In the genomic region with DNA sequence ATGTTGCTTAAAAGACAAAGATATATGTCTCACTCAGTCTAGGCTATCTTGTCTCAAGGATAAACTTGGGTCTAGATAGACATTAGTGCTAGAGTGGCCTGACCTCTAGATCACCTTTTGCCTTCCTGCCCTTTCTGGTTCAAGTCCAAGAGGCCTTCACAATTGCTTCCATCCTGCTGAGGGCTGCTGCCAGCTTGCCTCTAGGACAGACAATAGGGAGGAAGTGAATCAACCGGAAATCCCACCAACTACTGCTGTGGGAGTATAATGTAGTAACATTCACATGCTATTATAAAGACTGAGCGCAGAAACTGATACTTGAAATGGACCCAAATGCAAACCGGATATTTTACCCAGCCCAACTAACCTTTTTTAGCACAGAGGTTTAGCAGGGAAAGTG, we compare ENCODE assay signal across 26 mouse cellular contexts.
A peak's percentile ranks its signal among the peaks of the same experiment; 100 is the strongest.
DNase-seq lines count a peak whose midpoint lies in the region; ATAC-seq and TF ChIP-seq lines count a peak whose summit lies in the region.
"Had no signal": no experiment of that assay in that cellular context is flagged by ENCODE, and none has a peak within 500 bp of the region (broad histone marks: within the 10 kb centered on the region; RNA-seq: fewer than 3 reads in every experiment).

No protein-coding gene starts in this region.

- 53% methylated on average over 3 of the region's 3 CpGs for WGBS in heart, adult 2 months
- WGBS in kidney, embryonic 14.5 days: 83% methylated on average over 3 of the region's 3 CpGs

- TF ChIP-seq EP300 in heart, adult 2 months (IDR thresholded peaks at IDR 0.05; ENCODE audit: insufficient read depth, low read depth, low read length): no peak

- DNase-seq in heart, adult 2 months: peak; percentile 17
- DNase-seq in heart, postnatal 4 days: no peak
- DNase-seq in kidney, postnatal 14 days: peak; percentile 19
- DNase-seq in ZHBTc4 (ENCODE audit: low read depth, low spot score): peak; percentile 9
- peak; percentile 58 for DNase-seq in lung, postnatal 25 days (ENCODE audit: low spot score)
- no peak for DNase-seq in Muller cell, postnatal 12 days (ENCODE audit: inconsistent ontology term)
- DNase-seq in cerebellum, adult 11 months: no peak
- DNase-seq: adrenal gland, postnatal 10 days; cerebellum, adult 9-11 months; gastrocnemius, adult 2 months; layer of hippocampus, postnatal 36 days; thymus, adult 18-20 months; thymus, postnatal 4 days had no signal

- H3K9me3 ChIP-seq in kidney, embryonic 14.5 days (ENCODE audit: control insufficient read depth, low read length): peaks cover 4% of the 10 kb centered on the region; the same call in 1 of the 2 replicates
- H3K9me3 ChIP-seq: embryonic facial prominence, embryonic 15.5 days; hindbrain, embryonic 12.5 days; limb, embryonic 12.5 days; lung, embryonic 15.5 days; midbrain, embryonic 13.5 days had no signal

- no peak overlapping the region for H3K9ac ChIP-seq in heart, adult 2 months (ENCODE audit: low read depth, low read length)
- H3K9ac ChIP-seq in kidney, embryonic 14.5 days (ENCODE audit: low read depth, low read length): no peak overlapping the region
- H3K9ac ChIP-seq: embryonic facial prominence, embryonic 15.5 days; hindbrain, embryonic 12.5 days; limb, embryonic 12.5 days; lung, embryonic 15.5 days; midbrain, embryonic 13.5 days had no signal

- no peaks in the 10 kb centered on the region for H3K27me3 ChIP-seq in heart, adult 2 months (ENCODE audit: control insufficient read depth, insufficient read depth, low read length)
- no peaks in the 10 kb centered on the region for H3K27me3 ChIP-seq in kidney, embryonic 14.5 days (ENCODE audit: control insufficient read depth, insufficient read depth, low read length)
- H3K27me3 ChIP-seq: embryonic facial prominence, embryonic 15.5 days; hindbrain, embryonic 12.5 days; limb, embryonic 12.5 days; lung, embryonic 15.5 days; megakaryocyte, embryonic 14.5 days; midbrain, embryonic 13.5 days; Patski had no signal

- H3K36me3 ChIP-seq in heart, adult 2 months (ENCODE audit: control insufficient read depth, insufficient read depth, low read length): no peaks in the 10 kb centered on the region; the same call in 1 of the 2 replicates
- no peaks in the 10 kb centered on the region for H3K36me3 ChIP-seq in kidney, embryonic 14.5 days (ENCODE audit: control insufficient read depth, insufficient read depth, low read length)
- H3K36me3 ChIP-seq: embryonic facial prominence, embryonic 15.5 days; hindbrain, embryonic 12.5 days; limb, embryonic 12.5 days; lung, embryonic 15.5 days; midbrain, embryonic 13.5 days had no signal

- TF ChIP-seq CTCF in heart, adult 2 months (IDR thresholded peaks at IDR 0.05): no peak

- H3K27ac ChIP-seq in heart, adult 2 months: no peak overlapping the region; the same call in 1 of the 2 replicates
- no peak overlapping the region for H3K27ac ChIP-seq in kidney, embryonic 14.5 days (ENCODE audit: low read depth, low read length)
- H3K27ac ChIP-seq: embryonic facial prominence, embryonic 15.5 days; gastrocnemius, adult 2 months; hindbrain, embryonic 12.5 days; limb, embryonic 12.5 days; lung, embryonic 15.5 days; midbrain, embryonic 13.5 days had no signal

- H3K79me2 ChIP-seq in heart, adult 2 months (replicated peaks; ENCODE audit: control insufficient read depth, insufficient read depth, low read length): no peaks in the 10 kb centered on the region

- TF ChIP-seq POLR2A in heart, adult 2 months (IDR thresholded peaks at IDR 0.05; ENCODE audit: insufficient read depth, low read depth, low read length): no peak

- no peaks in the 10 kb centered on the region for H3K4me1 ChIP-seq in heart, adult 2 months (ENCODE audit: control insufficient read depth, insufficient read depth, low read length)
- no peaks in the 10 kb centered on the region for H3K4me1 ChIP-seq in kidney, embryonic 14.5 days (ENCODE audit: control insufficient read depth, insufficient read depth, low read length)
- H3K4me1 ChIP-seq: embryonic facial prominence, embryonic 15.5 days; hindbrain, embryonic 12.5 days; limb, embryonic 12.5 days; lung, embryonic 15.5 days; megakaryocyte, embryonic 14.5 days; midbrain, embryonic 13.5 days had no signal

- H3K4me2 ChIP-seq in kidney, embryonic 14.5 days (replicated peaks; ENCODE audit: low read depth, low read length): no peak overlapping the region
- H3K4me2 ChIP-seq: embryonic facial prominence, embryonic 15.5 days; hindbrain, embryonic 12.5 days; limb, embryonic 12.5 days; liver, embryonic 11.5 days; lung, embryonic 15.5 days; midbrain, embryonic 13.5 days had no signal

- intact Hi-C loops in heart, adult 2 months (cut with DNase I): no loop called here

- H3K4me3 ChIP-seq in heart, adult 2 months: no peak overlapping the region
- H3K4me3 ChIP-seq in kidney, embryonic 14.5 days (ENCODE audit: low read length): no peak overlapping the region
- H3K4me3 ChIP-seq: embryonic facial prominence, embryonic 15.5 days; gastrocnemius, adult 2 months; hindbrain, embryonic 12.5 days; limb, embryonic 12.5 days; lung, embryonic 15.5 days; megakaryocyte, embryonic 14.5 days; midbrain, embryonic 13.5 days had no signal

- ATAC-seq in kidney, embryonic 14.5 days (ENCODE audit: low FRiP score, low TSS enrichment): no peak
- ATAC-seq: activated CD4-positive, CD25-positive, alpha-beta regulatory T cell, adult 4 months; CD4-positive, CD25-positive, alpha-beta regulatory T cell, adult 4 months; forebrain, embryonic 14.5 days; intestine, postnatal 0 days; midbrain, embryonic 13.5 days; Patski had no signal

Comparison
In these comparisons a context has a peak if more than half of its experiments do, and no peak if none do; other contexts are left out.
1. DNase-seq: peak in heart, adult 2 months (2 of 2), kidney, postnatal 14 days (single experiment), ZHBTc4 (single experiment) and lung, postnatal 25 days (single experiment); none in heart, postnatal 4 days (single experiment), Muller cell, postnatal 12 days (single experiment) and cerebellum, adult 11 months (single experiment).